Mouse (Mus musculus) midbrain, embryonic 12.5 days (tissue): Measurements from ENCODE around the gene Gmps. TPM values are rescaled to one million over a fixed set of nuclear protein-coding genes. Genes with fewer than 3 reads are reported as not detected.

Source experiments
- ATAC-seq: fragments of 200-750 bp; cut with Nextera tagmentation; 2 replicates; pipeline ENCODE4 v1.8.0; 2017; ENCODE audit warnings: low read depth, moderate TSS enrichment, moderate library complexity; ENCODE audit not compliant: low FRiP score
- H3K27ac ChIP-seq: fragments of 300-500 bp; sonication (generic); replicated peaks from 2 replicates; pipeline ENCODE4 v1.5.1; 2016; ENCODE audit warnings: mild to moderate bottlenecking
- H3K27me3 ChIP-seq: fragments of 300-500 bp; sonication (generic); 2 replicates; pipeline ENCODE4 v1.6.1; 2016; ENCODE audit warnings: mild to moderate bottlenecking
- H3K36me3 ChIP-seq: fragments of 300-500 bp; sonication (generic); 2 replicates; pipeline ENCODE4 v1.6.1; 2016
- H3K4me1 ChIP-seq: fragments of 300-500 bp; sonication (generic); 2 replicates; pipeline ENCODE4 v1.6.1; 2016
- H3K4me2 ChIP-seq: fragments of 300-500 bp; sonication (generic); replicated peaks from 2 replicates; pipeline ENCODE4 v1.6.1; 2016; ENCODE audit warnings: mild to moderate bottlenecking, moderate library complexity
- H3K4me3 ChIP-seq: fragments of 300-500 bp; sonication (generic); 2 replicates; pipeline ENCODE4 v1.5.1; 2016; ENCODE audit warnings: mild to moderate bottlenecking
- H3K9ac ChIP-seq: fragments of 300-500 bp; sonication (generic); replicated peaks from 2 replicates; pipeline ENCODE4 v1.6.1; 2016; ENCODE audit warnings: mild to moderate bottlenecking, moderate library complexity
- H3K9me3 ChIP-seq: fragments of 300-500 bp; sonication (generic); 2 replicates; pipeline ENCODE4 v1.6.1; 2016; ENCODE audit warnings: mild to moderate bottlenecking
- WGBS: fragments of 180-500 bp; shearing (Covaris S2); methylation state at CpG from one replicate; pipeline ENCODE4 v1.1.7; 2016; 5-methylcytosine and 5-hydroxymethylcytosine counted together
- polyA plus RNA-seq: library from polyadenylated mRNA; unstranded; fragments of >200 nt; fragmentation: Nextera tagmentation; extraction: Ambion mirVana; gene quantifications from 2 replicates; pipeline ENCODE4 v1.2.1, GENCODE M21; 2016

Gmps gene
- 62.6 and 63.8 TPM in 2 replicates for polyA plus RNA-seq

GRCm38 (mm10) chr3:63975955-63976908 lies at the start of gene Gmps:
Gene Gmps, plus strand, starts transcription at chr3:63976106.
- no peaks in the 10 kb centered on the region for H3K9me3 ChIP-seq
- peak within 1 kb of the TSS; percentile 59 for H3K4me2 ChIP-seq
- peak within 1 kb of the TSS; percentile 92 for H3K4me3 ChIP-seq
- no peaks in the 10 kb centered on the region for H3K27me3 ChIP-seq
- H3K27ac ChIP-seq = peak within 1 kb of the TSS; percentile 88
- peak; percentile 99 for ATAC-seq
- peaks cover 14% of the 10 kb centered on the region for H3K4me1 ChIP-seq
- H3K9ac ChIP-seq = peak within 1 kb of the TSS; percentile 92
- peaks cover 12% of the 10 kb centered on the region; the same call in 1 of the 2 replicates for H3K36me3 ChIP-seq
- under 1% methylated on average over 67 of the region's 67 CpGs for WGBS

- Histone ChIP-seq H3K9me3 (no peaks in the 10 kb centered on the region), H3K4me1 (no peaks in the 10 kb centered on the region), H3K36me3 (no peaks in the 10 kb centered on the region), H3K4me3 (peak within 1 kb of the TSS; percentile 70), H3K27me3 (no peaks in the 10 kb centered on the region), H3K4me2 (peak within 1 kb of the TSS; percentile 69), H3K27ac (peak within 1 kb of the TSS; percentile 81), H3K9ac (peak within 1 kb of the TSS; percentile 89)
- WGBS = 4% methylated on average over 46 of the region's 48 CpGs
- peak; percentile 98 for ATAC-seq
Measured at GRCm38 (mm10) chr3:63928878-63929859, 46.7 kb upstream of the Gmps start, which contains the start of gene E130311K13Rik. Gene E130311K13Rik, minus strand, starts transcription at chr3:63929472.

GRCm38 (mm10) chr3:63938928-63939327 lies 37.0 kb upstream of the Gmps start:
- no peaks in the 10 kb centered on the region for H3K9me3 ChIP-seq
- no peaks in the 10 kb centered on the region for H3K36me3 ChIP-seq
- no peak overlapping the region for H3K9ac ChIP-seq
- H3K4me3 ChIP-seq = no peak overlapping the region
- no peaks in the 10 kb centered on the region for H3K27me3 ChIP-seq
- no peak overlapping the region for H3K4me2 ChIP-seq
- ATAC-seq = no peak
- H3K4me1 ChIP-seq = no peaks in the 10 kb centered on the region
- WGBS = 94% methylated on average over 2 of the region's 2 CpGs
- H3K27ac ChIP-seq = no peak overlapping the region

GRCm38 (mm10) chr3:63941204-63941850 lies 34.6 kb upstream of the Gmps start:
- H3K27ac ChIP-seq = no peak overlapping the region
- H3K36me3 ChIP-seq = no peaks in the 10 kb centered on the region
- H3K4me2 ChIP-seq = no peak overlapping the region
- no peak overlapping the region for H3K9ac ChIP-seq
- H3K27me3 ChIP-seq = no peaks in the 10 kb centered on the region
- no peaks in the 10 kb centered on the region for H3K4me1 ChIP-seq
- 86% methylated on average over 2 of the region's 2 CpGs for WGBS
- no peak for ATAC-seq
- H3K4me3 ChIP-seq = no peak overlapping the region
- H3K9me3 ChIP-seq = no peaks in the 10 kb centered on the region

- H3K4me3 ChIP-seq = no peak overlapping the region
- no peaks in the 10 kb centered on the region for H3K9me3 ChIP-seq
- H3K27ac ChIP-seq = no peak overlapping the region
- no peak for ATAC-seq
- no peaks in the 10 kb centered on the region for H3K4me1 ChIP-seq
- H3K4me2 ChIP-seq = no peak overlapping the region
- H3K36me3 ChIP-seq = 0 out of 2 replicates have a peak, but pooled peaks cover 4% of the 10 kb centered on the region
- H3K9ac ChIP-seq = no peak overlapping the region
- H3K27me3 ChIP-seq = no peaks in the 10 kb centered on the region
- WGBS = 87% methylated on average over 3 of the region's 3 CpGs
Measured at GRCm38 (mm10) chr3:63949837-63950236, 26.1 kb upstream of the Gmps start.

GRCm38 (mm10) chr3:63963421-63964099 lies 12.3 kb upstream of the Gmps start:
- no peaks in the 10 kb centered on the region for H3K36me3 ChIP-seq
- H3K27ac ChIP-seq = peak overlapping the region; percentile 87
- H3K4me3 ChIP-seq = peak overlapping the region; percentile 89
- peaks cover 23% of the 10 kb centered on the region for H3K4me1 ChIP-seq
- no peaks in the 10 kb centered on the region for H3K27me3 ChIP-seq
- peak overlapping the region; percentile 83 for H3K9ac ChIP-seq
- peak overlapping the region; percentile 84 for H3K4me2 ChIP-seq
- ATAC-seq = peak; percentile 0; the same call in 1 of the 2 replicates
- no peaks in the 10 kb centered on the region for H3K9me3 ChIP-seq
- WGBS = 8% methylated on average over 25 of the region's 25 CpGs

- H3K9me3 ChIP-seq = no peaks in the 10 kb centered on the region
- peak within 1 kb of the TSS; percentile 84 for H3K4me2 ChIP-seq
- peak within 1 kb of the TSS; percentile 83 for H3K9ac ChIP-seq
- H3K4me3 ChIP-seq = peak within 1 kb of the TSS; percentile 89
- no peaks in the 10 kb centered on the region for H3K36me3 ChIP-seq
- peak within 1 kb of the TSS; percentile 87 for H3K27ac ChIP-seq
- peaks cover 23% of the 10 kb centered on the region for H3K4me1 ChIP-seq
- ATAC-seq = peak; percentile 97
- under 1% methylated on average over 69 of the region's 69 CpGs for WGBS
- H3K27me3 ChIP-seq = no peaks in the 10 kb centered on the region; the same call in 1 of the 2 replicates
Measured at GRCm38 (mm10) chr3:63964100-63964921, 11.6 kb upstream of the Gmps start, which contains the start of gene Slc33a1. Gene Slc33a1, minus strand, starts transcription at chr3:63964768.

GRCm38 (mm10) chr3:63964922-63965249 lies 11.0 kb upstream of the Gmps start:
- Histone ChIP-seq H3K27me3 (peaks cover 1% of the 10 kb centered on the region; the same call in 1 of the 2 replicates), H3K4me1 (peaks cover 23% of the 10 kb centered on the region), H3K9me3 (no peaks in the 10 kb centered on the region), H3K4me3 (peak overlapping the region; percentile 89), H3K9ac (no peak overlapping the region), H3K27ac (0 out of 2 replicates have a peak overlapping the region, but pooled peaks have one; percentile 87), H3K4me2 (peak overlapping the region; percentile 84), H3K36me3 (no peaks in the 10 kb centered on the region)
- 83% methylated on average over 6 of the region's 6 CpGs for WGBS
- ATAC-seq = no peak; the same call in 1 of the 2 replicates

GRCm38 (mm10) chr3:63965929-63966328 lies 10.0 kb upstream of the Gmps start:
- no peaks in the 10 kb centered on the region for H3K36me3 ChIP-seq
- H3K9me3 ChIP-seq = no peaks in the 10 kb centered on the region
- WGBS = 73% methylated on average over 2 of the region's 2 CpGs
- H3K4me2 ChIP-seq = no peak overlapping the region
- H3K27ac ChIP-seq = no peak overlapping the region
- H3K4me1 ChIP-seq = peaks cover 23% of the 10 kb centered on the region
- H3K27me3 ChIP-seq = peaks cover 4% of the 10 kb centered on the region; the same call in 1 of the 2 replicates
- H3K4me3 ChIP-seq = no peak overlapping the region
- no peak for ATAC-seq
- H3K9ac ChIP-seq = no peak overlapping the region

- Histone ChIP-seq H3K4me1 (peaks cover 14% of the 10 kb centered on the region), H3K4me2 (peak overlapping the region; percentile 59; the same call in 1 of the 2 replicates), H3K36me3 (peaks cover 26% of the 10 kb centered on the region), H3K27me3 (no peaks in the 10 kb centered on the region), H3K27ac (no peak overlapping the region), H3K9ac (no peak overlapping the region), H3K4me3 (no peak overlapping the region), H3K9me3 (no peaks in the 10 kb centered on the region)
- WGBS = 76% methylated on average over 4 of the region's 4 CpGs
- no peak for ATAC-seq
Measured at GRCm38 (mm10) chr3:63977895-63978294, 2.0 kb downstream of the Gmps start.
